Mouse (Mus musculus) CH12.LX (cell line): ENCODE results near the gene Ccdc60. TPM values are rescaled to one million over a fixed set of nuclear protein-coding genes. Genes with fewer than 3 reads are reported as not detected.

Experiments
- DNase-seq: peaks from one replicate; pipeline ENCODE4 v3.0.0-alpha.2; 2013; ENCODE audit errors: extremely low read depth
- H3K27ac ChIP-seq: 2 replicates; pipeline ENCODE4 v1.5.1; 2012; ENCODE audit warnings: low read depth, mild to moderate bottlenecking, control low read depth, moderate library complexity; ENCODE audit not compliant: insufficient read depth
- H3K27me3 ChIP-seq: replicated peaks from 2 replicates; pipeline ENCODE3; 2012; ENCODE audit warnings: inconsistent platforms
- H3K36me3 ChIP-seq, 2 experiments: replicated peaks in 1 of 2; 2 replicates each; pipeline versions ENCODE3 to v1.6.1; 2012; ENCODE audit warnings: inconsistent platforms in 1 of 2, low read length in 1 of 2, mild to moderate bottlenecking in 1 of 2, mixed read lengths in 1 of 2, moderate library complexity in 1 of 2; ENCODE audit not compliant: control insufficient read depth in 1 of 2, insufficient read depth in 1 of 2
- H3K4me1 ChIP-seq, 2 experiments: 2 replicates each; pipeline ENCODE4 v1.6.1; 2012; ENCODE audit warnings: inconsistent platforms in 1 of 2, moderate library complexity in 1 of 2; ENCODE audit not compliant: insufficient read depth in 2 of 2, control insufficient read depth in 1 of 2
- H3K4me2 ChIP-seq: 2 replicates; pipeline ENCODE4 v1.6.1; 2012; ENCODE audit warnings: low read depth, mild to moderate bottlenecking, control low read depth; ENCODE audit not compliant: poor library complexity, insufficient read depth, severe bottlenecking
- H3K4me3 ChIP-seq, 3 experiments: fragments of 150-350 bp in 1 of 3; sonication (generic) in 1 of 3; replicated peaks in 1 of 3; 2 replicates each; pipeline versions ENCODE3 to v1.5.1; 2011 to 2012; ENCODE audit warnings: low read depth in 2 of 3, low read length in 2 of 3, mild to moderate bottlenecking in 2 of 3, moderate library complexity in 2 of 3, control low read depth in 1 of 3, improper control_type of control experiment in 1 of 3, inconsistent platforms in 1 of 3, mixed read lengths in 1 of 3; ENCODE audit not compliant: poor library complexity in 1 of 3
- H3K79me2 ChIP-seq: replicated peaks from 2 replicates; pipeline ENCODE4 v1.6.1; 2012; ENCODE audit warnings: mild to moderate bottlenecking, moderate library complexity; ENCODE audit not compliant: control insufficient read depth, poor library complexity, insufficient read depth, severe bottlenecking; ENCODE audit errors: extremely low read depth
- H3K9ac ChIP-seq: 2 replicates; pipeline ENCODE4 v1.6.1; 2012; ENCODE audit warnings: low read depth, mild to moderate bottlenecking, control low read depth, moderate library complexity; ENCODE audit not compliant: insufficient read depth
- H3K9me3 ChIP-seq: replicated peaks from 2 replicates; pipeline ENCODE3; 2012; ENCODE audit warnings: low read length, inconsistent platforms, mixed read lengths
- BHLHE40 ChIP-seq: IDR thresholded peaks from 2 replicates; pipeline ENCODE4 v1.6.1; 2011; ENCODE audit warnings: mild to moderate bottlenecking, low read depth, low read length, improper control_type of control experiment
- CHD1 ChIP-seq: IDR thresholded peaks from 2 replicates; pipeline ENCODE4 v1.6.1; 2012; ENCODE audit warnings: low read depth, low read length, improper control_type of control experiment, inconsistent platforms
- CHD2 ChIP-seq: IDR thresholded peaks from 2 replicates; pipeline ENCODE4 v1.6.1; 2011; ENCODE audit warnings: low read length, improper control_type of control experiment
- CTCF ChIP-seq, 2 experiments: IDR thresholded peaks in 1 of 2; conservative IDR thresholded peaks in 1 of 2; 2 replicates each; pipeline ENCODE4 v1.5.1; 2011 to 2012; ENCODE audit warnings: low read depth in 2 of 2, low read length in 2 of 2, improper control_type of control experiment in 1 of 2, inconsistent platforms in 1 of 2, mild to moderate bottlenecking in 1 of 2, moderate library complexity in 1 of 2
- E2F4 ChIP-seq: IDR thresholded peaks from 2 replicates; pipeline ENCODE4 v1.6.1; 2011; ENCODE audit warnings: low read depth, low read length, improper control_type of control experiment; ENCODE audit not compliant: insufficient replicate concordance
- ELF1 ChIP-seq: IDR thresholded peaks from 2 replicates; pipeline ENCODE4 v1.6.1; 2014; ENCODE audit warnings: low read depth, mild to moderate bottlenecking, inconsistent platforms, low read length, improper control_type of control experiment
- ETS1 ChIP-seq: conservative IDR thresholded peaks from 2 replicates; pipeline ENCODE4 v1.6.1; 2012; ENCODE audit warnings: low read depth, mild to moderate bottlenecking, inconsistent platforms, low read length, improper control_type of control experiment, moderate library complexity
- GABPA ChIP-seq: IDR thresholded peaks from 2 replicates; pipeline ENCODE4 v1.6.1; 2012; ENCODE audit warnings: low read depth, low read length, improper control_type of control experiment, inconsistent platforms; ENCODE audit not compliant: insufficient replicate concordance
- IRF4 ChIP-seq: IDR thresholded peaks from 2 replicates; pipeline ENCODE4 v1.6.1; 2014; ENCODE audit warnings: low read depth, mild to moderate bottlenecking, inconsistent platforms, low read length, improper control_type of control experiment
- JUN ChIP-seq: IDR thresholded peaks from 2 replicates; pipeline ENCODE4 v1.6.1; 2011; ENCODE audit warnings: low read depth, mild to moderate bottlenecking, low read length, improper control_type of control experiment, moderate library complexity; ENCODE audit not compliant: insufficient read depth
- JUND ChIP-seq: conservative IDR thresholded peaks from 2 replicates; pipeline ENCODE4 v1.6.1; 2011; ENCODE audit warnings: low read depth, low read length, improper control_type of control experiment
- MAZ ChIP-seq: IDR thresholded peaks from 2 replicates; pipeline ENCODE4 v1.6.1; 2012; ENCODE audit warnings: low read depth, mild to moderate bottlenecking, inconsistent platforms, low read length, improper control_type of control experiment, moderate library complexity
- MXI1 ChIP-seq: IDR thresholded peaks from 2 replicates; pipeline ENCODE4 v1.6.1; 2011; ENCODE audit warnings: mild to moderate bottlenecking, low read depth, low read length, improper control_type of control experiment
- MYC ChIP-seq: IDR thresholded peaks from 2 replicates; pipeline ENCODE4 v1.6.1; 2011; ENCODE audit warnings: low read depth, mild to moderate bottlenecking, improper control_type of control experiment, low read length
- NELFE ChIP-seq: IDR thresholded peaks from 2 replicates; pipeline ENCODE4 v1.6.1; 2011; ENCODE audit warnings: low read depth, low read length, improper control_type of control experiment
- NRF1 ChIP-seq: IDR thresholded peaks from 2 replicates; pipeline ENCODE4 v1.6.1; 2014; ENCODE audit warnings: low read depth, mild to moderate bottlenecking, inconsistent platforms, low read length, improper control_type of control experiment, moderate library complexity
- PAX5 ChIP-seq: IDR thresholded peaks from 2 replicates; pipeline ENCODE4 v1.6.1; 2012; ENCODE audit warnings: low read length, inconsistent platforms, mixed read lengths
- POLR2A ChIP-seq: IDR thresholded peaks from 2 replicates; pipeline ENCODE4 v1.6.1; 2011; ENCODE audit warnings: low read depth, mild to moderate bottlenecking, improper control_type of control experiment, low read length
- UBTF ChIP-seq: IDR thresholded peaks from 2 replicates; pipeline ENCODE4 v1.6.1; 2012; ENCODE audit warnings: low read depth, mild to moderate bottlenecking, inconsistent platforms, low read length, improper control_type of control experiment, moderate library complexity
- ZKSCAN1 ChIP-seq: IDR thresholded peaks from 2 replicates; pipeline ENCODE4 v1.6.1; 2012; ENCODE audit warnings: low read depth, inconsistent platforms, low read length, improper control_type of control experiment, borderline replicate concordance
- dilution Hi-C: fragments of 300-500 bp; cut with MboI; formaldehyde crosslinking; loops from 2 replicates; pipeline ENCODE4 v1.14.3; 2020; ENCODE audit warnings: low sequenced_read_pairs; ENCODE audit not compliant: extremely low pct_unique_long_range_greater_than_20kb, extremely low pct_ligation_motif_present
- in situ Hi-C: fragments of 300-500 bp; cut with MboI; formaldehyde crosslinking; loops from 3 replicates; pipeline ENCODE4 v1.14.3; 2019; ENCODE audit warnings: low sequenced_read_pairs, low pct_ligation_motif_present, low pct_unique_long_range_greater_than_20kb, mixed read lengths
- polyA plus RNA-seq: library from polyadenylated mRNA; unstranded; fragments of >175 nt; gene quantifications from 2 replicates; pipeline ENCODE4 v1.2.1, GENCODE M21; 2012; ENCODE audit warnings: low read depth; ENCODE audit not compliant: insufficient read length
- total RNA-seq, 2 experiments: library from RNA; depleted of rRNA; stranded (reverse); fragments of 300-350 nt in 1 of 2; fragments of >200 nt in 1 of 2; gene quantifications; 2 replicates each; pipeline ENCODE4 v1.2.3; 2012 to 2014

The Ccdc60 gene
- total and polyA plus RNA-seq, 3 experiments = not detected

DNA sequence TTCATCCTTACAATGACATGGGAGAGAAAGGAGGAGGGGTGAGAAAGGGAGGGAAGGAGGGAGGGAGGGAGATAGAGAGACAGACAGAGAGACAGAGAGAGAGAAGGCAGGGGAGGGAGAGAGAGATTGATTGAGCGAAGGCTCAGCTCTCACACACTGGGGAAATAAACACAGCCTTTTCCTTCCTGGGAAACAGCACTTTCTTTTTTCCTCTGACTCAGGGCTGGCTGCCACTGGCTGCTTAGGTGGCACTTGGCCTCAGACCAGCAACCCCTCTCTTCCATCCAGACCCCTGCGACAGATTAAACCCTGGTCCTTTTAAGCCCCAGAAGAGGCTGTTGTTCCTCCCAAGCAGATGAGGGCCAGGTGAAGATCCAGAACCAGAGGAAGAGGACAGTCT is 14.0 kb downstream of the Ccdc60 start:
- H3K9me3 ChIP-seq = peaks cover 96% of the 10 kb centered on the region
- no peak for DNase-seq
- in situ Hi-C loops (no loop called here), dilution Hi-C loops (no loop called here)
- no peaks in the 10 kb centered on the region for H3K79me2 ChIP-seq
- no peak overlapping the region for H3K9ac ChIP-seq
- H3K27me3 ChIP-seq = no peaks in the 10 kb centered on the region
- no peak overlapping the region for H3K4me3 ChIP-seq
- H3K4me2 ChIP-seq = no peak overlapping the region
- TF ChIP-seq IRF4 (no peak), MYC (no peak), UBTF (no peak), NELFE (no peak), E2F4 (no peak), GABPA (no peak), CTCF (conservative IDR thresholded peaks at IDR 0.05 in 1 of 2, IDR thresholded peaks at IDR 0.05 in 1 of 2; ENCODE audit: low read depth in 2 of 2, low read length in 2 of 2) (no peak), CHD2 (no peak), CHD1 (no peak), JUN (no peak), ELF1 (no peak), ZKSCAN1 (no peak)
- H3K36me3 ChIP-seq = no peaks in the 10 kb centered on the region
- H3K4me1 ChIP-seq = no peaks in the 10 kb centered on the region
- H3K27ac ChIP-seq = no peak overlapping the region

DNA sequence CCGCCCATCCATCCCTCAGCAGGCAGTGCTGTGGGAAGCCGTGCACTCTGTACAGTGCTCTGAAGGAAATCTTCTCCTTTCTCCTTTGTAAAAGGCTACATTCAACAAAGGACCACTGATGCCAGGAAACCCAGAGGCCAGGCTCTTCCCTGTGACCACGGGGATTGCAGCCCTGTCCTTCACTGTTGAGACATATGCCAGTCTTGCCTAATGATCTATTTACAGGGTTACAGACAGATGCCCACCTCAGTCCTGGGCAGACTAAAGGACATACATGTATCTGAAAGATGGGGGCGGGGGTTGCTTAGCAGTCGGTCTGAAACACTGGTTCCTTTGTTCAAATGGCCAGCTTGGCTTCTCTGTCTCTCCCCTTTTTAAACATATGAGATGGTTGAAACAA is 14.4 kb downstream of the Ccdc60 start:
- Histone ChIP-seq H3K9ac (no peak overlapping the region), H3K4me3 (no peak overlapping the region), H3K4me2 (no peak overlapping the region), H3K36me3 (no peaks in the 10 kb centered on the region), H3K9me3 (peaks cover 96% of the 10 kb centered on the region), H3K27me3 (no peaks in the 10 kb centered on the region), H3K4me1 (no peaks in the 10 kb centered on the region), H3K27ac (no peak overlapping the region), H3K79me2 (no peaks in the 10 kb centered on the region)
- TF ChIP-seq BHLHE40 = no peak
- TF ChIP-seq MAZ = no peak
- TF ChIP-seq ETS1 = no peak
- TF ChIP-seq JUND = no peak
- no peak for TF ChIP-seq MYC
- TF ChIP-seq CHD2 = no peak
- no peak for TF ChIP-seq PAX5
- no peak for TF ChIP-seq UBTF
- no peak for TF ChIP-seq NRF1
- TF ChIP-seq MXI1 = no peak
- no peak for TF ChIP-seq POLR2A
- in situ Hi-C loops (no loop called here), dilution Hi-C loops (no loop called here)
- DNase-seq = no peak
